Mouse (Mus musculus) ES-Bruce4 (cell line): ENCODE measurements around the gene Gls.

ENCODE experiments used
- CTCF ChIP-seq: IDR thresholded peaks from one replicate; pipeline ENCODE4 v1.8.1; 2011; ENCODE audit warnings: low read depth, low read length
- POLR2A ChIP-seq: IDR thresholded peaks from one replicate; pipeline ENCODE4 v1.8.1; 2011; ENCODE audit warnings: low read length; ENCODE audit not compliant: insufficient read depth

DNA sequence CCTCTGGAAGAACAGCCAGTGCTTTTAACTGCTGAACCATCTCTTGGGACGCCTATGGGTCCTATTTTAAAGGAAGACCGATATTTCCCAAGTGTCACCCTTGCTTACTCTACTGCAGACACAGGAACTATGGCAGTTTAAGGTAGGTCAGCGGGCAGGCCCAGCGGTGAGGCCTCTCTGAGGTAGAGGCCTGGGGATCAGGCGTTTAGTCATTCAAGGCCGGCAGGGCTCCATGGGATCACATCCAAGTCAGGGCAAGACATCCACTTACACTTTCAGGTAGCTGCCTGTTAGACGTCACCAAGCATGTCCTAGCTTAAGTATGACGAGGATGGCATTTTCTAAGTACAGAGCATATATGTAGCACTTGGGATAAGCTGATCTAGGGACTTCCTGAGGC lies 71.9 kb downstream of the Gls start:
- TF ChIP-seq POLR2A: no peak
- TF ChIP-seq CTCF: no peak
